Comparison of ENCODE assay signal across 8 mouse cellular contexts in the genomic region with DNA sequence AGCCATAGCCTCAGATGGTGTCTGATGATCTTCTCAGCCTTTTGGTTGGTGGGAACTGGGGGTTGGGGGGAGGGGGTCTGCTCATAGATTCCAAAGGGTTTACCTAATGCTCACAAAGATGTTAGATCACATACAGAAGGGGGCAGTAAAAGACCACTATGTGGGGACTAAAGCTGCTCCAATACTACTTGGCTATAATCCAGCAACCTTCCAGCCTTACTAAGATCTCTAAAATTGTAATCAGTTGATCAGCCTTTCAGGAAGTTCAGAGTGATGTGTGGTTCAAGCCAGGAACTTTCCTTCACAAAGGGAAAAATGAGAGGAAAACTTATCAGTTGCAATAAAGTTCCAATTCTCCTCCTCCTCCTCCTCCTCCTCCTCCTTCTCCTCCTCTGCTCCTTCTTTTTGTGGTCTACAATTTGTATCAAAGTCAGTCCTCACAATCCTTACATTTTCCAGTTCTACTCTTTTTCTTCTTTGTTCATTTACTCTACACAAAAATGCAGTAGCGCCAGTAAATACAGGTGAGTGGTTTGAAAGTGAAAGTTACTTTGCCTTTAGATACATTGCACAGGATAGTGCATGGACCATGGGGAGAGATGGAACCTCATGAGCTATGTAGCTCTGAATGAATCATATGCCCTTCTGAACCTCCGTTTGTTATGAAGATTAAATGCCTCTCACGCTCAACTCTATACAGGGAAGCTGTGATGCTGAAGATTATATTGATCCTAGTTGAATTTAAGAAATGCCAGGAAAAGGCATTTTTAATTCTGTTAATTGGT. TPM values are rescaled to one million over a fixed set of nuclear protein-coding genes. Genes with fewer than 3 reads are reported as not detected.
DNase-seq lines count a peak whose midpoint lies in the region; ATAC-seq and TF ChIP-seq lines count a peak whose summit lies in the region.

No protein-coding gene starts in this region.

- DNase-seq in hindbrain, embryonic 11.5 days (ENCODE audit: low spot score), result peak; percentile 57
- DNase-seq in B cell, adult 2 months, result peak; percentile 21 to 42
- DNase-seq in brain, adult 2 months (ENCODE audit: low read depth, low spot score), result peak; percentile 44
- peak; percentile 93 for DNase-seq in limb, embryonic 14.5 days (ENCODE audit: low spot score)
- no peak for DNase-seq in urinary bladder, postnatal 10 days (ENCODE audit: low spot score)
- DNase-seq in right cerebral cortex, postnatal 4 days, result no peak
- no peak for DNase-seq in left cerebral cortex, adult 11 months (ENCODE audit: low spot score)

- ATAC-seq in hindbrain, embryonic 11.5 days (ENCODE audit: low FRiP score), result no peak
- no peak for ATAC-seq in hindbrain, embryonic 12.5 days (ENCODE audit: low FRiP score)
- peak; percentile 54 for ATAC-seq in limb, embryonic 14.5 days (ENCODE audit: low FRiP score, low read depth)

- no peak overlapping the region for H3K4me3 ChIP-seq in hindbrain, embryonic 11.5 days (ENCODE audit: low read depth, low read length)
- no peak overlapping the region for H3K4me3 ChIP-seq in hindbrain, embryonic 12.5 days
- no peak overlapping the region for H3K4me3 ChIP-seq in limb, embryonic 14.5 days (replicated peaks; ENCODE audit: low read length)

- no peak overlapping the region for H3K27ac ChIP-seq in hindbrain, embryonic 11.5 days (ENCODE audit: low read depth, low read length)
- H3K27ac ChIP-seq in hindbrain, embryonic 12.5 days, result no peak overlapping the region
- H3K27ac ChIP-seq in limb, embryonic 14.5 days (replicated peaks; ENCODE audit: low read depth, low read length), result no peak overlapping the region

- no peaks in the 10 kb centered on the region for H3K36me3 ChIP-seq in hindbrain, embryonic 11.5 days (ENCODE audit: control insufficient read depth, insufficient read depth, low read length)
- H3K36me3 ChIP-seq in hindbrain, embryonic 12.5 days, result peaks cover 6% of the 10 kb centered on the region
- peaks cover 11% of the 10 kb centered on the region for H3K36me3 ChIP-seq in limb, embryonic 14.5 days (ENCODE audit: control insufficient read depth, insufficient read depth, low read length)

- no peaks in the 10 kb centered on the region for H3K9me3 ChIP-seq in hindbrain, embryonic 11.5 days (ENCODE audit: control insufficient read depth, low read length)
- no peaks in the 10 kb centered on the region for H3K9me3 ChIP-seq in hindbrain, embryonic 12.5 days (replicated peaks)
- no peaks in the 10 kb centered on the region for H3K9me3 ChIP-seq in limb, embryonic 14.5 days (ENCODE audit: control insufficient read depth, low read length)

- H3K4me1 ChIP-seq in hindbrain, embryonic 11.5 days (replicated peaks; ENCODE audit: control insufficient read depth, insufficient read depth, low read length), result no peaks in the 10 kb centered on the region; the same call in 1 of the 2 replicates
- H3K4me1 ChIP-seq in hindbrain, embryonic 12.5 days, result peaks cover 19% of the 10 kb centered on the region
- peaks cover 8% of the 10 kb centered on the region; the same call in 1 of the 2 replicates for H3K4me1 ChIP-seq in limb, embryonic 14.5 days (ENCODE audit: control insufficient read depth, insufficient read depth, low read length)

- H3K9ac ChIP-seq in hindbrain, embryonic 11.5 days (ENCODE audit: low read depth, low read length), result no peak overlapping the region
- no peak overlapping the region for H3K9ac ChIP-seq in hindbrain, embryonic 12.5 days
- no peak overlapping the region for H3K9ac ChIP-seq in limb, embryonic 14.5 days (ENCODE audit: low read depth, low read length, severe bottlenecking)

- TF ChIP-seq POLR2A in limb, embryonic 14.5 days (IDR thresholded peaks at IDR 0.05; ENCODE audit: borderline replicate concordance, extremely low read depth, insufficient read depth, insufficient read length), result no peak

- H3K27me3 ChIP-seq in hindbrain, embryonic 11.5 days (ENCODE audit: control insufficient read depth, insufficient read depth, low read length), result no peaks in the 10 kb centered on the region
- no peaks in the 10 kb centered on the region for H3K27me3 ChIP-seq in hindbrain, embryonic 12.5 days
- no peaks in the 10 kb centered on the region for H3K27me3 ChIP-seq in limb, embryonic 14.5 days (ENCODE audit: control insufficient read depth, insufficient read depth, low read length)

- 87% methylated on average over 3 of the region's 3 CpGs for WGBS in hindbrain, embryonic 11.5 days
- WGBS in hindbrain, embryonic 12.5 days, result 80% methylated on average over 3 of the region's 3 CpGs
- 86% methylated on average over 3 of the region's 3 CpGs for WGBS in limb, embryonic 14.5 days

- no peak overlapping the region for H3K4me2 ChIP-seq in hindbrain, embryonic 11.5 days (replicated peaks; ENCODE audit: low read depth, low read length)
- no peak overlapping the region for H3K4me2 ChIP-seq in hindbrain, embryonic 12.5 days (replicated peaks)
- H3K4me2 ChIP-seq in limb, embryonic 14.5 days (replicated peaks; ENCODE audit: low read depth, low read length, severe bottlenecking), result no peak overlapping the region

RNA-seq across cellular contexts. Expression of a gene that starts 1.7 kb away (rescaled TPM):
- polyA plus RNA-seq in hindbrain, embryonic 11.5 days (2014; fragmentation: Nextera tagmentation; extraction: Ambion mirVana), result 121 and 122 TPM in 2 replicates
- 105 and 116 TPM in 2 replicates for polyA plus RNA-seq in hindbrain, embryonic 12.5 days (2016; fragmentation: Nextera tagmentation; extraction: Ambion mirVana)
- 50.0 and 83.6 TPM in 2 replicates for polyA plus RNA-seq in limb, embryonic 14.5 days (2012; rRNA removed)
- polyA plus RNA-seq in limb, embryonic 14.5 days (2014; fragmentation: Nextera tagmentation; extraction: Ambion mirVana), result 107 and 124 TPM in 2 replicates

RNA-seq across cellular contexts. Expression of a gene that starts 1.7 kb away (rescaled TPM):
- not detected in 2 replicates for polyA plus RNA-seq in hindbrain, embryonic 11.5 days (2014; fragmentation: Nextera tagmentation; extraction: Ambion mirVana)
- not detected in 2 replicates for polyA plus RNA-seq in hindbrain, embryonic 12.5 days (2016; fragmentation: Nextera tagmentation; extraction: Ambion mirVana)
- 0.78 TPM in 1 of 2 replicates, not detected in the other for polyA plus RNA-seq in limb, embryonic 14.5 days (2012; rRNA removed)
- polyA plus RNA-seq in limb, embryonic 14.5 days (2014; fragmentation: Nextera tagmentation; extraction: Ambion mirVana), result not detected in 2 replicates

RNA-seq across cellular contexts. Expression of a gene that starts 3.2 kb away (rescaled TPM):
- polyA plus RNA-seq in hindbrain, embryonic 11.5 days (2014; fragmentation: Nextera tagmentation; extraction: Ambion mirVana), result 1.3 and 1.5 TPM in 2 replicates
- polyA plus RNA-seq in hindbrain, embryonic 12.5 days (2016; fragmentation: Nextera tagmentation; extraction: Ambion mirVana), result 1.2 and 1.3 TPM in 2 replicates
- 0.03 and 0.10 TPM in 2 replicates for polyA plus RNA-seq in limb, embryonic 14.5 days (2012; rRNA removed)
- 0.10 TPM in 1 of 2 replicates, not detected in the other for polyA plus RNA-seq in limb, embryonic 14.5 days (2014; fragmentation: Nextera tagmentation; extraction: Ambion mirVana)

RNA-seq across cellular contexts. Expression of a gene that starts 16.9 kb away (rescaled TPM):
- polyA plus RNA-seq in hindbrain, embryonic 11.5 days (2014; fragmentation: Nextera tagmentation; extraction: Ambion mirVana), result 0.89 and 1.0 TPM in 2 replicates
- polyA plus RNA-seq in hindbrain, embryonic 12.5 days (2016; fragmentation: Nextera tagmentation; extraction: Ambion mirVana), result 0.70 and 1.4 TPM in 2 replicates
- polyA plus RNA-seq in limb, embryonic 14.5 days (2012; rRNA removed), result 4.6 and 6.0 TPM in 2 replicates
- 4.2 TPM in 2 replicates for polyA plus RNA-seq in limb, embryonic 14.5 days (2014; fragmentation: Nextera tagmentation; extraction: Ambion mirVana)

RNA-seq across cellular contexts. Expression of a gene that starts 50.5 kb away (rescaled TPM):
- 0.06 TPM in 1 of 2 replicates, not detected in the other for polyA plus RNA-seq in hindbrain, embryonic 11.5 days (2014; fragmentation: Nextera tagmentation; extraction: Ambion mirVana)
- not detected in 2 replicates for polyA plus RNA-seq in hindbrain, embryonic 12.5 days (2016; fragmentation: Nextera tagmentation; extraction: Ambion mirVana)
- 0.03 TPM in 1 of 2 replicates, not detected in the other for polyA plus RNA-seq in limb, embryonic 14.5 days (2012; rRNA removed)
- polyA plus RNA-seq in limb, embryonic 14.5 days (2014; fragmentation: Nextera tagmentation; extraction: Ambion mirVana), result not detected in 2 replicates

Comparison
In these comparisons a context has a peak if more than half of its experiments do, and no peak if none do; other contexts are left out.
1. DNase-seq: peak in hindbrain, embryonic 11.5 days (single experiment), B cell, adult 2 months (2 of 2), brain, adult 2 months (single experiment) and limb, embryonic 14.5 days (single experiment); none in urinary bladder, postnatal 10 days (single experiment), right cerebral cortex, postnatal 4 days (single experiment) and left cerebral cortex, adult 11 months (single experiment).